Mouse (Mus musculus): ENCODE results near the gene Calcoco1.

DNA sequence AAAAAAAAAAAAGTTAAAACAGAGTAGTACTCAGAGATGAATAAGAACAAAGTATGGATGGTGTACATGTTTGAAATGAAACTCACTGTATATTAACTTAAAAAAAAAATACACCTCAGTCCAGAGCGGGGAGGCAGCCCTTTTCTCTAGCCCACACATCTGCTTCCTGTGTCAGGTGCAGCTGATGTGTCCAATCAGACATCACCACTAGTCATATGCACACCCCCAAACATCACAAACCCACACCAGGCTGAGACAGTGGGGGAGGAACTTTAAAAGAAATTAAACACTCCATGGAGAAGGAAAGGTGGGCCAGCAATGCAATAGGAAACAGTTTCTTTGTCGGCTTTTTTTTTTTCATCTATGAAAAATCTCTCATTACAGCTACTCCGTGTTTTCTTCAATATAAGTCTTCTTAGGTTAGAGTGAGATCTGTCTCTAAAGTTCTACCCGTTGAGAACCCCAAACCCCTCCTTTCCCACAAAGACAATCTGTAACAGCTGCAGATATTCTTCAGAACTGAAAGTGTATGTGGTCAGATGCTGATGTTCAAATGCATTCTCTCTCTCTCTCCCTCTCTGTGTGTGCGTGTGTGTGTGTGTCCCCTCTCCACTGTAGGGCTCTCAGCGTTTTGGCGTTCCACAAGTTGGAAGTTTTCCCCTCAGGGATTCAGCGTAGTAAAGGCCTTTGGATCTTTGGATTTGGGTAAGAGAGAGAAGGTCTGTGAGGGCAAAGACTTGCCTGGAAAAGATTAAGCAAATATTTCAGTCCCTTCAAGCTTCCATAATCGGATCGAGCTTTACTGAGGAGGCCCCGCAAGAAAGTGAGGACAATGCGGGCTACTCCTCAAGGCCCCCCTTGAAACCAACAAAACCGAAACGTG lies 721 bp downstream of the Calcoco1 start:
- TF ChIP-seq POLR2A (IDR thresholded peaks at IDR 0.05; ENCODE audit: borderline replicate concordance, control insufficient read depth, low read depth, low read length) (no peak), CTCF (IDR thresholded peaks at IDR 0.05; ENCODE audit: control insufficient read depth, insufficient read depth, low read length) (no peak)

Measured in bone marrow, adult 2 months (tissue).